Mouse (Mus musculus) embryonic facial prominence, embryonic 14.5 days (tissue): ENCODE measurements around the gene Atf3. TPM values are rescaled to one million over a fixed set of nuclear protein-coding genes. Genes with fewer than 3 reads are reported as not detected.

ENCODE experiments used
- ATAC-seq: fragments of 200-750 bp; cut with Nextera tagmentation; 2 replicates; pipeline ENCODE4 v1.8.0; 2017; ENCODE audit warnings: low read depth, moderate number of reproducible peaks, moderate TSS enrichment
- DNase-seq: peaks from one replicate; pipeline ENCODE4 v3.0.0-alpha.2; 2015; ENCODE audit warnings: low spot score
- H3K27ac ChIP-seq: fragments of 300-500 bp; sonication (generic); replicated peaks from 2 replicates; pipeline ENCODE4 v1.5.1; 2014; ENCODE audit warnings: low read depth, mild to moderate bottlenecking, low read length, moderate library complexity
- H3K27me3 ChIP-seq: fragments of 300-500 bp; sonication (generic); replicated peaks from 2 replicates; pipeline ENCODE4 v1.6.1; 2014; ENCODE audit warnings: low read length; ENCODE audit not compliant: control insufficient read depth, insufficient read depth
- H3K36me3 ChIP-seq: fragments of 300-500 bp; sonication (generic); 2 replicates; pipeline ENCODE4 v1.6.1; 2014; ENCODE audit warnings: low read length, mixed read lengths; ENCODE audit not compliant: control insufficient read depth, insufficient read depth
- H3K4me1 ChIP-seq: fragments of 300-500 bp; sonication (generic); 2 replicates; pipeline ENCODE4 v1.6.1; 2014; ENCODE audit warnings: antibody characterized with exemption, low read length; ENCODE audit not compliant: control insufficient read depth, insufficient read depth
- H3K4me2 ChIP-seq: fragments of 300-500 bp; sonication (generic); 2 replicates; pipeline ENCODE4 v1.6.1; 2014; ENCODE audit warnings: low read depth, mild to moderate bottlenecking, low read length, moderate library complexity, mixed read lengths
- H3K4me3 ChIP-seq: fragments of 300-500 bp; sonication (generic); 2 replicates; pipeline ENCODE4 v1.5.1; 2014; ENCODE audit warnings: low read depth, mild to moderate bottlenecking, low read length
- H3K9ac ChIP-seq: fragments of 300-500 bp; sonication (generic); 2 replicates; pipeline ENCODE4 v1.6.1; 2014; ENCODE audit warnings: low read depth, mild to moderate bottlenecking, low read length, moderate library complexity, mixed read lengths
- H3K9me3 ChIP-seq: fragments of 300-500 bp; sonication (generic); 2 replicates; pipeline ENCODE4 v1.6.1; 2016; ENCODE audit warnings: low read length; ENCODE audit not compliant: control insufficient read depth
- WGBS: fragments of 180-500 bp; shearing (Covaris S2); extraction: QIAGEN DNeasy Blood & Tissue Kit; methylation state at CpG from one replicate; pipeline ENCODE4 v1.1.7; 2014; 5-methylcytosine and 5-hydroxymethylcytosine counted together
- polyA plus RNA-seq: library from polyadenylated mRNA; unstranded; fragments of >200 nt; fragmentation: Nextera tagmentation; extraction: Ambion mirVana; gene quantifications from 2 replicates; pipeline ENCODE4 v1.2.1, GENCODE M21; 2014

Gene Atf3
- polyA plus RNA-seq, 1 experiment from 2014 or later, result 4.3 TPM

DNA sequence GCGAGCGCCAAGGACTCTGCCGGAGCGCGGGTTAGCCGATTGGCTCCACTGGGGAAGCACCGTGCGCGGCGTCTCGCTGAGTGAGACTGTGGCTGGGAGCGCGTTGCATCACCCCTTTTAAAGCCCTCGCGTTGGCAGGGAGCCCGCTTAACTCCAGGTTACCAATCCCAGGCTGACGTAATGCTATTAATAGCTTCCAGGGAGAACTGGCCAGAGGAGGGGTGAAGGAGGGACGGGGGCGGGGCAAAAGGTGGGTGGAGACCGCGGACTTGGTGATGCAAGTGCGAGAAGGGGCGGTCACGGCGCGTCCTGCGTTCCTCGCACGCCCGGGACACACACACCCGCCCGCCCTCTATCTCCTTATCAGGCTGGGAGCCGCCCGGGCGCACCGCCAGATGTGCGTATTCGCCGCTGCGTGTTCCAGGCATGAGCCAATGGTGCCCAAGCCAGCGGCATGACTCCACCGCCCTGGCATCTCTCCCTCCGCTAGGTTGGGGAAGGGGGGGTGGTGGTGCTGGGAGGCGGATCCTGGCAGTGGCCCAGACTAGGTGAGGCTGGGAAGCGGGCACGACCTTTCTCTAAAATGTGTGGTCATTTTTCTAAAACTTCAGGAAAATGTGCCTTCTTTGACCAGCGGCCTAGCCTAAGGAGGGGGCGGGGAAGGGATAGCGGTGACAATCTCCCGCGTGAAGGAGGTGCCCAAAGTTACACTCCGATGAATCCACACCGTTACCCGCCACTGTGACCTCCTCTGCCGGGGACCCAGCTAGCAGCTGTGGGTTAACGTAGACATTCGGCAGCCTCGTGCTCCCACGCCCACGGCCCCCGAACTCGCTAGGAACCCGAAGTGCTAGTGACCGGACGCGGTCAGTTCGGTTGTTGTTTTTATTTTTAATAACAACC is 34.4 kb downstream of the Atf3 start:
- Histone ChIP-seq H3K4me3 (peak overlapping the region; percentile 63), H3K27me3 (peaks cover 60% of the 10 kb centered on the region), H3K9me3 (no peaks in the 10 kb centered on the region), H3K4me2 (peak overlapping the region; percentile 100), H3K9ac (peak overlapping the region; percentile 67), H3K36me3 (no peaks in the 10 kb centered on the region), H3K4me1 (peaks cover 31% of the 10 kb centered on the region), H3K27ac (no peak overlapping the region; the same call in 1 of the 2 replicates)
- under 1% methylated on average over 52 of the region's 67 CpGs for WGBS
- DNase-seq (peak; percentile 97), ATAC-seq (peak; percentile 89)

DNA sequence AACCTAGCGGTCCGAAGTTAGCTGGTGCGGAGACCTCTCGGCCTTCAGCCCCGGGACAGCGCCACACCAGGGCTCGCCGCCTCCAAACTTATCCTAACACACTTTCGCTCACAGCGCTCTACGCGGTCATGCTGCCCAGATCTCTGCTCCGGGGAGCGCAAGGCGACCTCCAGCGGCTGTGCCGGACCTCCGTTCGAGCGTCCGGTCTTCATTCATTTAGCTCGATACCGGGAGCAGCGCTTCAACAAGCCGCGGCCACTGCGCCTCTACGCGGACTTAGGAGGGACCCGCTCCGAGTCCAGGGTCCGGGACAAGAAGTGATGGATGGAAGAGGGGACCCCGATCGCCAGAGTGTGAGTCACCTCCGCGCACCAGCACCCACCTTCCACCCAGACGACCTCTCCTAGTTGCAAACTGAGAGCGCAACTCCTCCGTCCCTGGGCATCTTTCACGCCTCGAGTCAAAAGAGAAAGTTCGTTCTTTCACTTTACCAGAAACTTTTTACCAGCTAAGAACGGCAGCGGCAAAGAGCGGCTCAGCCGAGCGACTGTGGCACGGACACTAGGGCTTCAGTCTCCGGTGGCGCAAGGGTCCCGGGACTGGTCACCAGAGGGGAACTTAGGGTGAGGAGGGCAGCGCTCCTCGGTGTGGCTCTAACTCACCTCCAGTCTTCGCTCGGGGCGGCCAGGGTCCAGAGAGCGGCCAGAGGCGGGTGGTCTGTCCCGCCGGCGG is 35.2 kb downstream of the Atf3 start:
- Histone ChIP-seq H3K4me1 (peaks cover 35% of the 10 kb centered on the region), H3K27me3 (peaks cover 61% of the 10 kb centered on the region), H3K27ac (no peak overlapping the region; the same call in 1 of the 2 replicates), H3K9me3 (no peaks in the 10 kb centered on the region), H3K9ac (peak overlapping the region; percentile 67), H3K4me2 (peak overlapping the region; percentile 100), H3K4me3 (peak overlapping the region; percentile 63), H3K36me3 (no peaks in the 10 kb centered on the region)
- ATAC-seq, result no peak; the same call in 1 of the 2 replicates
- peak; percentile 73 for DNase-seq
- WGBS, result 1% methylated on average over 55 of the region's 61 CpGs

DNA sequence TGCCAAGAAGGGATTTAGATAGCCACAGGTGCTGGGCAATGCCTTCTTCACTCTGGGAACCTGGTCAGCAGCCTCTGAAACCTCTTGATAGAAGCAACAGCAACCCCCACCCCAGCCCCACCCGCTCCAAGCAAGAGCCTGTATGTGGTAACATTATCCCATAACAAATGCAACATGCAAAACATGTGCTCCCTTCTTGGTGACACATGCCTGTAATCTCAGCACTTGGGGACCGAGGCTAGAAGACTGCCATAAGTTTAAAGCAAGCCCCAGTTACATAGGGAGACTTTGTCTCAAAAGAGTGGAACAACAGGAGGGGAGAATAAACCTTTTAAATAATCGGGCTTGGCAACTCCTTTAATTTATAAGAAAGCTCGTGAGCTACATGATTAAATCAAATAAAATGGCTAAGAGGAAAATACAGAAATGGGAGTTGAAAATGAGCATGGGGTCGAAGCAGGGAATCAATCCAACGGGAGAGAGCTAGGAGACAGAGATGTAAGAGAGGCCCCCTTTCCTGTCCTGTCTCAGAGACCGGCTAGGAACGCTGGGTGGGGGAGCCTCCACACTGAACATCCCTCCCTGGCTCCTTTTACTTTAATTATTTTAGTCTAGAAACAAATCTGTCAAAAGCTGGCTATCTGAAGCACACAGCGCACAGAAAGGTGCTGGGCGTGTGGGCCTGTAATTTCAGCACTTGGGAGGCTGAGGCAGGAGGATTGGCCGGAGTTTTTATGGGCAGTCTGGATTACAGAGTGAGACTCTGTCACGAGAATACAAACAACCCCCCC is 36.2 kb downstream of the Atf3 start:
- Histone ChIP-seq H3K4me1 (peaks cover 35% of the 10 kb centered on the region), H3K27me3 (peaks cover 53% of the 10 kb centered on the region), H3K9me3 (no peaks in the 10 kb centered on the region), H3K4me3 (peak overlapping the region; percentile 63), H3K36me3 (no peaks in the 10 kb centered on the region), H3K9ac (no peak overlapping the region), H3K4me2 (peak overlapping the region; percentile 100), H3K27ac (no peak overlapping the region)
- no peak for ATAC-seq
- no peak for DNase-seq
- 46% methylated on average over 12 of the region's 12 CpGs for WGBS

DNA sequence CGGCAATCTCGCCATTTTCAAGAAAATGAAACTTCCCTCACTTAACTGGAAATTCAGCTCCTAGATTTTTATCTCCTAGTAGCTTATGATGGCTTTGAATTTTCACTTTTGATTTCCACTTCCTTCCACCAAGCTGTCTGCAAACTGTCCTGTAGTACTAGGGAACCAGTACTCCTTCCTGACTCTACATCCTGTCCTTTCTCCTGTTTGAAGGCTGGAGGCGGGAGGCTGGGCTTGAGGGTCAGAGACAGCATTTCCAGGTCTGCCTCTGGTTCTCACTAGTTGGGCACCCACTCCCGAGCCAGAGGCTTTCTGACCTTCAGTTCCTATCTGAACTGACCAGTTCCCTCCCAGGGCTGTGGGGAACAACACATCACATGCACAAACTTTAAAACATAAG is 37.4 kb downstream of the Atf3 start:
- no peak overlapping the region for H3K9ac ChIP-seq
- no peak overlapping the region for H3K4me3 ChIP-seq
- H3K9me3 ChIP-seq, result no peaks in the 10 kb centered on the region
- WGBS, result 63% methylated on average over 4 of the region's 4 CpGs
- peaks cover 40% of the 10 kb centered on the region for H3K27me3 ChIP-seq
- ATAC-seq (no peak), DNase-seq (no peak)
- peaks cover 30% of the 10 kb centered on the region for H3K4me1 ChIP-seq
- no peak overlapping the region for H3K27ac ChIP-seq
- H3K36me3 ChIP-seq, result no peaks in the 10 kb centered on the region
- no peak overlapping the region for H3K4me2 ChIP-seq

DNA sequence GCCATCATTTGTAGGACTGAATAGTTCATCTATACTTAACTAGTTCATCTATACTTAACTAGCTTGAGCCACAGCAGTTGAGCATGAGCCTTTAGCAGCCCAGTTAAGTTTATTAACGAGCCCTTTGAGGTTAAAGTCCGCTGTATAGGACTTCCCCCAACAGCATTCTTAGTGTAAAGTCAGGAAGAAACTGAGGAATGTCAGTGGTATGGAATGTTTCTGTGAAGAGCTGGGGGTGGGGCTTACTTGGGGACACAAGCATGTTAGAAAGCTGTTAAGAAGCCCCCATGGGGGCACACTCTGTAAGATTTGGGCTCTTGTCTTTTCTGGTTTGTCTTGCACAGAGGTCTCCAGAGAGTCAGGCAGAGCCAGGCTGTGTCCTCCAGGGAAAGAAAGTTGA is 38.0 kb downstream of the Atf3 start:
- Histone ChIP-seq H3K36me3 (no peaks in the 10 kb centered on the region), H3K9me3 (no peaks in the 10 kb centered on the region), H3K4me1 (peaks cover 25% of the 10 kb centered on the region), H3K4me2 (no peak overlapping the region), H3K27ac (no peak overlapping the region), H3K4me3 (no peak overlapping the region), H3K27me3 (peaks cover 35% of the 10 kb centered on the region), H3K9ac (no peak overlapping the region)
- WGBS, result 28% methylated on average over 2 of the region's 2 CpGs
- no peak for ATAC-seq
- no peak for DNase-seq

DNA sequence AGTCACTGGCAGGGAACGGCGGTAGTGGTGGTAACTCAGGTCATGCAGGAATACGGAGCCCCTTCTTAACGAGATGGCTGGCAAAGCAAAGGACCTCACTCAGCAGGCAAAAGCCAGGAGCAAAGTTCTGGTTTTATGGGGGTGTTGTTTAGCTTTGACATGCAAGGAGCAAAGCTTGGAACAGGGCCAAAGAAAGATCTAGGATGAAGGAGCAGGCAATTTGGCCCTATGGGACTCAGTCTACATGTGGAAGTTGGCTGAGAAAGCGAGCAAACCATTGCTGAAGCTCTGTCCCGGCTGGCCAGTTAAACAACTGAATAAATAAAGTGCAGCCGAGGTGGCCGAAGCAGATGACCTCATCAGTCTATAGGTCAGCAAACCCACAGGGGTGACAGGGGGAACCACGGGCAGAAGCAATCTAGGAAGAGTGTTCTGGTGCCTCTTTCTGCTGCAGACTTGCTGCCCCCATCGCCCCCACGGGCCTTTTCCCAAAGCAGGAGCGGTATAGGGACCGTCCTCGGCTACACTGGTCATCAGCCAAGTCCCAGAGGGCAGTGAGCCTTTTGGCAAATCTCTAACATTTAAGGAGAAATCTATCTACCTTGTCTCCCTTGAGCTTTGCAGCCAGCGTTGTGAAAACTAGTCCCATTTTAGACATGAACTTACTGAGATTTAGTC is 39.2 kb downstream of the Atf3 start:
- H3K27me3 ChIP-seq, result peaks cover 24% of the 10 kb centered on the region
- H3K36me3 ChIP-seq, result no peaks in the 10 kb centered on the region
- 33% methylated on average over 14 of the region's 15 CpGs for WGBS
- H3K4me2 ChIP-seq, result no peak overlapping the region
- H3K4me1 ChIP-seq, result peaks cover 18% of the 10 kb centered on the region
- H3K4me3 ChIP-seq, result no peak overlapping the region
- ATAC-seq, result no peak
- no peak overlapping the region for H3K27ac ChIP-seq
- no peak overlapping the region for H3K9ac ChIP-seq
- no peaks in the 10 kb centered on the region for H3K9me3 ChIP-seq
- DNase-seq, result peak; percentile 68

DNA sequence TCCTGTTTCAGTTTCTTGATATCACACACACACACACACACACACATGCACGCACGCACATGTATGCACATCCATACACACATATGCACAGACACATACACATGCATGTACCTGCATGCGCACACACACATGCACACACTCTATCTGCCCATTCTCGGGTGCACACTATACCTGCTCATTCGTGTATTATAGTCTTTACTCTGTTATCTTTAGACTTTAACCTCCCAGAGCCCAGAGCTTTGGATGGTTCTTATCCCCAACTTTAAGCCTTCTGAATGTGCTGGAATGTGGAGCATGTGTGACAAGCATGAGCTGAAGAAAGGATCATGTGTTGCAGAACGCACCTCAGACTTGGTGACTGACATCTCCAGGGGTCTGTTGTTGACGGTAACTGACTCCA is 41.0 kb downstream of the Atf3 start:
- no peak overlapping the region for H3K4me2 ChIP-seq
- H3K4me1 ChIP-seq, result peaks cover 15% of the 10 kb centered on the region
- no peak for DNase-seq
- no peak overlapping the region for H3K4me3 ChIP-seq
- H3K9ac ChIP-seq, result no peak overlapping the region
- no peak overlapping the region for H3K27ac ChIP-seq
- ATAC-seq, result no peak
- peaks cover 20% of the 10 kb centered on the region for H3K27me3 ChIP-seq
- H3K36me3 ChIP-seq, result no peaks in the 10 kb centered on the region
- 72% methylated on average over 7 of the region's 7 CpGs for WGBS
- H3K9me3 ChIP-seq, result no peaks in the 10 kb centered on the region

DNA sequence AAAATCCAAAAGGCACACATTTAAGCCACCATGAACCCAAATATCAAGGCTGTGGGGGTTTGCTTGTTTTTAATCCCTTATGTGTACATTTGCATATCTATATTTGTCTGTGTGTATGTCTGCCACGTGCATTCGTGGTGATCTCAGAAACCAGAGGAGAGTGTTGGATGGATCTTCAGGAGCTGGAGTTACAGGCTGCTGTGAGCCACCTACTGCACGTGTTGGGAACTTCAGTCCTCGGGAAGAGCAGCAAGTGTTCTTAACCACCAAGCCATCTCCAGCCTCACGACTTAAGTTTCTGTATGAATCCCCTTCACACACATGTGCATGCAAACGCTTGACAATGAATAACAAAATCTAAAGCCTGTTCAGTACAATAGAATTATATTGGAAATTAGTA is 45.4 kb downstream of the Atf3 start:
- no peak overlapping the region for H3K4me2 ChIP-seq
- no peak overlapping the region for H3K4me3 ChIP-seq
- peak; percentile 59 for DNase-seq
- no peaks in the 10 kb centered on the region for H3K4me1 ChIP-seq
- no peak overlapping the region for H3K9ac ChIP-seq
- no peak overlapping the region for H3K27ac ChIP-seq
- no peak for ATAC-seq
- H3K9me3 ChIP-seq, result no peaks in the 10 kb centered on the region
- WGBS, result 15% methylated on average over 6 of the region's 6 CpGs
- H3K27me3 ChIP-seq, result no peaks in the 10 kb centered on the region
- no peaks in the 10 kb centered on the region for H3K36me3 ChIP-seq
